Mouse (Mus musculus) heart, postnatal 36 days (tissue): ENCODE data around the gene Gm42674. TPM values are rescaled to one million over a fixed set of nuclear protein-coding genes. Genes with fewer than 3 reads are reported as not detected.

Source experiments
- DNase-seq, 2 experiments: peaks; one replicate each; pipeline ENCODE4 v3.0.0; 2021 to 2022
- intact Hi-C: fragments of 180-260 bp; cut with DNase I; formaldehyde crosslinking; loops from one replicate; pipeline ENCODE4 v1.15.1; 2025
- total RNA-seq, 2 experiments: library from RNA; stranded (reverse); gene quantifications; 2 replicates each; pipeline ENCODE4 v1.2.3; 2021

Gm42674 gene
- total RNA-seq, 2 experiments from 2014 or later = not detected

DNA sequence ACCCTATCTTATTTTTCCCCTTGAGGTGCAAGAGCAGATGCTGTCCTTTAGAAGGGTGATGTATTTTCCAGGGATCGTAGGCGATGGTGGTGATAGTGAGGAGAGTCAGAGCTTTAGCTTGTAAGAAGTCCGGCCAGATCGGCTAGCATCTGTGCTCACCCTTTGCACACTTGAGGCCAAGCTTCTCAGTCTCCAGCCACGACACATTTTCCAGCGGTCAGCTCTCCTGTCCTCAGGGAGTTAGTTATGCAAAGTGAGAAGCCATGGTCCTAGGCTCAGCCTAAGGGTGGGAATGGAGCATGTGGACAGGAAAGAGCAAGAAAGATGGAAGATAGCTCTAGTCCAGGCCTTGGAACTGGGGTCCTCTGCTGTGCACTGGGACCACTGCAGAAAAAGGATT lies 4.9 kb upstream of the Gm42674 start:
- no peak for DNase-seq
- intact Hi-C loops = no loop called here

GRCm38 (mm10) chr3:90597736-90598135 lies 4.0 kb upstream of the Gm42674 start:
- intact Hi-C loops = no loop called here
- DNase-seq = no peak

DNA sequence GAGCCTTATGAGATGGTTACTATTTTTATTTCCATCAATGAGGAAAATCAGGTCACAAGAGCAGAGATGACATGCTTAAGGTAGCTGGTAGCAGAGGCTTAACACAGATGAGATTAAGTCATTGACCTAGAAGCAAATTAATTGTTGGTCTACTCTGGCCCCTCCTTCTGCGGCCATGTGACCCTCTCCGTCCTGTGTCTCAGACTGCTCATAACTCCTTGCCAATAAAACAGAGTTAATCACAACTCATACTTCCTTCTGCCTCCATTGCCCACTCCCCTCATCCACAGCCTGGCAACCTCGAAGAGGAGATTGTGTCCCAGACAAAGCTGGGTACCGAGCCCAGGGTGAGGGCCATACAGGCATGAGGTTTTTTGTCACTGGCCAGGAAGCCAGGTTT lies 3.5 kb upstream of the Gm42674 start:
- intact Hi-C loops = no loop called here
- DNase-seq = no peak

DNA sequence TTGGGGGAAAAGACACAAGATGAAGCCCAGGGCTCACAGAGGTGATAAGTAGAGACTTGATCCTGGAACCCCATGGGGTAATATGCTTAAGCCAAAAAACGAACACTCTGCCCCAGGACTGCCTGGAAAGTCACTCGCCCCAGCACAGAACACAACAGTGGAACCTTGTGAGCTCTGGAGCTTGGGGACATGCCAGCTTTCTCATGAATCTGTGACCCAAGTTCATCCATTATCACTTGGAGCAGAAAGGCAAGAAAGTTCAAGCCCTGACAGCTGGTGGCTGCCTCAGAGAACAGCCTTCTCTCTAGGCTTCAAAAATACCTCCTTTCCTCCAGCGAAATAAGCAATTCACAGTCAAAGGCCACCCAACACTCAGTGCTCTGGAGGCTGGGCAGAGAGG lies 2.3 kb upstream of the Gm42674 start:
- peak in 1 of 2 experiments; percentile 56 for DNase-seq
- intact Hi-C loops = no loop called here

- intact Hi-C loops = no loop called here
- no peak for DNase-seq
Measured at GRCm38 (mm10) chr3:90600036-90600435, 1.7 kb upstream of the Gm42674 start.

- peak; percentile 45 to 63 for DNase-seq
- intact Hi-C loops = no loop called here
Measured at GRCm38 (mm10) chr3:90600458-90601195, 1.1 kb upstream of the Gm42674 start.

GRCm38 (mm10) chr3:90603623-90604022 lies 1.9 kb downstream of the Gm42674 start, which contains the start of gene S100a4:
TSS of gene S100a4 (plus strand) at chr3:90603771.
- intact Hi-C loops = no loop called here
- no peak for DNase-seq

DNA sequence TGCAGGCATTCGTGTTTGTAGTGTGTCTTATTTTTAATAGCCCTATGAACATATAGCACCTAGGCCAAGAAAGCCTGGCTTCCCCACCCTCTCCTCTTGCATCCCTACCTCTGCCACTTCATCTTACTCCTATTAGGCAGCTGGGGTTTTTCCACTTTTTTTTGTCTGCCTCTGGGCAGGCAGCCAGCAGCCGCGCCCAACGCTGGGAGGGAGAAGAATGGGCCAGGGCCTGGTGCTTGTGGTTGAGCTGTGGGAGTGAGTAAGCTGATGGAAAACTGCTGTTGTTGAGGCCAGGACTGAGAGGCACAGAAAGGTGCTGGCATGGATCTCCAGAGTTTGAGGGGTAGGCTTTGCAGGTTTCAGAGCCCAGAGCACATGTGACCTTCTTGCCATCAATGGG lies 2.7 kb downstream of the Gm42674 start:
- DNase-seq = peak; percentile 83
- intact Hi-C loops = no loop called here

GRCm38 (mm10) chr3:90605049-90605448 lies 3.3 kb downstream of the Gm42674 start:
- intact Hi-C loops = no loop called here
- DNase-seq = no peak

- intact Hi-C loops = no loop called here
- no peak for DNase-seq
Measured at GRCm38 (mm10) chr3:90605736-90606135, 4.0 kb downstream of the Gm42674 start.

GRCm38 (mm10) chr3:90606185-90606584 lies 4.5 kb downstream of the Gm42674 start:
- intact Hi-C loops = no loop called here
- peak in 1 of 2 experiments; percentile 38 for DNase-seq

DNA sequence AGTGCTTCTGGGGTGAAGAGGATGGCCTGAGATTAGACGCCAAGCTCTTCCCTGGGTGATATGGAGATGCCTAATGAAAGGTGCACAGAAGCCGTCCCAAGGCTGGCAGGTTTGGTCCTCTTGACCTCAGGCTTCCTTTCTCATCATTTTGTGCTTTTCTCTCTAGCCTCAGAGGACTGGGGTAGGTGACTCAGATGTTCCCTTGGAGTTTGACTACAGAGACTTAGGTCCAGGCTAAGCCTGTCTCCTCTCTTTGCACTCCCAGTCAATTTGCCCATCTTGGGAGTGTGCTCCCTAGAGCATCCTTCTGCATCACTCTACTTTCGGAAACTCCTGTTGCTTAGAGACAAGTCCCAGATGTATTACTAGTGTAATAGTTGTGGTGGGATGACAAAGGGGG lies 5.7 kb downstream of the Gm42674 start:
- intact Hi-C loops = no loop called here
- no peak for DNase-seq

GRCm38 (mm10) chr3:90608223-90608622 lies 6.5 kb downstream of the Gm42674 start, which contains the start of gene S100a5:
TSS of gene S100a5 (plus strand) at chr3:90608523.
- intact Hi-C loops = no loop called here
- no peak for DNase-seq

DNA sequence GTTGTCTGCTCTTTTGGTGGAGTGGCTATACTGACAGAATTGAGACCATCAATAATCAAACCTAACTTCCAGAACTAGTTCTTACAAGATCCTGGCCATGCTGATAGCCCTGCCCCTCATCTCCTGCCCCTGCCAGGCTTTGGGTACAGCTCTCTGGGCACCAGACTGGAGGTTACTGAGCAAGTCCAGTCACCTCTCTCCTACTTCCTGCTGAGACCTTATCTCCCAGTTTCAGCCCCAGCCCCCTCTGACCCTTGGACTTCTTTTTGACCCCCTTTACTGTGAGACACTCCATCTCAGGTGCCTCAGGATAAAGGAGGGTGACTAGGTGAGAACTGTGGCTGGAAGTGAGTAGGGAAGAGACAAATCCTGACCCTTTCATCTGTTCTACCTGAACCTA lies 7.4 kb downstream of the Gm42674 start:
- intact Hi-C loops = no loop called here
- no peak for DNase-seq

DNA sequence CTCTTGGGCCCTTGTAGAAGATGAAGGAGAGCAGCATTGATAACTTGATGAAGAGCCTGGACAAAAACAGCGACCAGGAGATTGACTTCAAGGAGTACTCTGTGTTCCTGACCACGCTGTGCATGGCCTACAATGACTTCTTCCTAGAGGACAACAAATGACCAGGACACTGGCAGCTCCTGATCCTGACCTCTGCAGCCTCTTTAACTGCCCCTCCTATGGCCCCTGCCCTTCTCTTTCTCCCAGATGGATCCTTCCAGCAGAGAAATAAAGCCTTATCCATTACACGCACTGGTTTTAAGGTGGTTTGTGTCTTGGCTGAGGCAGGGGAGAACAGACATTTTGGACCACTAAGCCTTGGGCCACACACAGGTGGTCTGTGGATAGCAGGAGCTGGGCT lies 9.8 kb downstream of the Gm42674 start:
- intact Hi-C loops = loop anchor here (10.0 kb wide), 1 partner anchor 197 kb away; no protein-coding TSS in a partner anchor
- DNase-seq = no peak

DNA sequence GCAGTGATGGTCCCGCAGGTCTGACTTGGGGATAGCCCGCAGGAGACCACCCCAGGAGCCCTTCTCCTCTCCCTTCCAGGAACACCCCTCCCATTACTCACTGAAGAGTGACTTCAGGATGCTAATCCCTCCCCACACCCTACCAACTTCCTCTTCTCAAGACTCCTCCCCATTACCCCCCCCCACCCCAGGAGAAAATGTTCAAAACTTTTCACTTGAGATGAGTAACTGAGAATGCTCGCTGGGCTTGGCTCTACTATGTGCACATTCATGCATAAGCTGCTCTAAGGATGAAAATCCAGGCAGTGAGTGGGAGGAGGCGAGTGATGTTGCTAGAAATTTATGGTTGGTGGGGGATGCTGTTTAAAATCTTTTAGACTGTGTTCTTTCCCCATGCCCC lies 10.4 kb downstream of the Gm42674 start:
- DNase-seq = no peak
- intact Hi-C loops = loop anchor here (10.0 kb wide), 1 partner anchor 197 kb away; no protein-coding TSS in a partner anchor

DNA sequence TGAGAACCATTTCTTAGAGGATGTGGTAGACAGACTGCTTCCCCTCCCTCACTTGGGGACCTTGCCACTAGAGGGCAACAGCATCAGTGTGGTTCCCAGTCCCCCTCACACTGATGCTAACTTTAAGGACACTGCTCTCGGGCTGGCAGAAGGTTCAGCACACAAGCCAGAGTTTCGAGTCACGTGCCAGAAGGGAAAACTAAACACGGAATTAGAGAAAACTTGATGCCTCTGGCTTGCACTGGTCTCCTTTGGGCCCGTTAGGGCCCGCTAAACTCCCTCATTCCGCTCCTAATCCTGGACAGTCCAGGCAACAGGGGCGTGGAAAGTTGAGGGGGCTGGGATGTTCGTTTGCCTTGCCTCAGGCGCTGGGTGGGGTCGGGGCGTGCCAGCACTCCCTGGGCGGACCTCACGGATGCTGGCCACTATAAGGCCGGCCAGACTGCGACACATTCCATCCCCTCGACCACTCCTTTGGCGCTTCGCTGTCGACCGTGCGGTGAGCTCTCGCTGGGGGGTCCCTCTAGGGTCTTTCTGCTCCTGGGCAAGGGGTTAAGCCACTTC lies 11.1 kb downstream of the Gm42674 start, which contains the start of gene S100a6:
Gene S100a6 (plus strand): TSS at position 155 of the 564 bp plus-strand sequence.
- peak; percentile 65 to 69 for DNase-seq
- intact Hi-C loops = loop anchor here (10.0 kb wide), 1 partner anchor 198 kb away; no protein-coding TSS in a partner anchor

GRCm38 (mm10) chr3:90613461-90614147 lies 11.9 kb downstream of the Gm42674 start:
- DNase-seq = no peak
- intact Hi-C loops = loop anchor here (10.0 kb wide), 1 partner anchor 199 kb away; no protein-coding TSS in a partner anchor

- no peak for DNase-seq
- intact Hi-C loops = loop anchor here (10.0 kb wide), 1 partner anchor 199 kb away; no protein-coding TSS in a partner anchor
Measured at GRCm38 (mm10) chr3:90614148-90614530, 12.4 kb downstream of the Gm42674 start.

DNA sequence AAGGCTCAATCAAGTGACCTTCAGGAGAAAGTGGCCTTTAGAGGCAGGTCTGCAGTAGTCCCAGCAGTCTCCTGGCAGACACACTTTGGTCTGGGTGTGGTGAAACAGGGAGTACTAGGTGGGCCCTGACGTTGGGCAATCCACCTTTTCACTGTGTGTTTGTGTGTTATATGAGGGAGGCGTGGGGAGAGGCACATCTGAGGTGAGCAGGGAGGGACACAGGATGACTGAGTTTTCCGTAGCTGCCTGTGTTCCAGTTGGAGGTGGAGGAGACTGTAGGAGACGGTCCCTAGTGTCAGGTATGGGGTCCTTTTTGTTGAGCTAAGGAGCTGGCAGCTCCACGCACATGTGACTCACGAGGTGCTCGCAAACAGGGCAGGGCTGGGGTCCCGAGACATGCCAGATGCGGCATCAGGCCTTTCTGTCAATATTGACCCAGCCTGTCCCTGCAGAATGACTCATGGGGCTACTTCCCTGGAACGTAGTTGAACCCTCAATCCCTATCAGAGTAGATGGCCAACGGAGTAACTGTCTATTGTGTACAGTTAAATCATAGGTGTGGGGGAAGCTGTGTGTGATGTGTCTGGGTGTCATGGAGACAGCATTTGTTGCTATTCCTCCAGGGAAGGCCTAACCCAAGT lies 13.0 kb downstream of the Gm42674 start:
- no peak for DNase-seq
- intact Hi-C loops = loop anchor here (1.0 to 10.0 kb wide), 4 partner anchors 29 to 200 kb away; partner anchors contain the start of gene Snapin

DNA sequence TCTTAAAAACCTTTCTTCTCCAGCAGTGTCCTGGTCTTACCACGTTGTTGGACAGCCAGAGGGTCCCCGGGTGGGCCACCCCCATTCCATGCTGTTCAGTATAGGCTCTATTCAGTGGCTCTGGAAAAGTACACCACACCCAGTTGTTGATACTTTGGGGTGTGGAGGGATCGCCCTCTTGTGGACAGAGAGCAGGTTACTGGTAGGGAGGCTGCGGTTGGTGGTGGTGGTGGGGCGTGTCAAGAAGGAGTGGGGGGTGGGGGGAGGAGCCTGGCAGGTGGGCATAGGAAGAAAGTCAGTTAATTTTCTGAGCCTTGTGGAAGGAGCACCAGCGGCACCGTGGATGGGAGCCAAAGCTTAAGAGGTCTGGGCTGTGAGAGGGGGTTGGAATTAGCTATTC lies 13.7 kb downstream of the Gm42674 start:
- intact Hi-C loops = loop anchor here (1.0 to 10.0 kb wide), 4 partner anchors 30 to 201 kb away; partner anchors contain the start of gene Snapin
- peak; percentile 73 to 79 for DNase-seq
